In genomic region chr5:90460619-90461018, GRCm38 (mm10) we compare ENCODE assay signal across 21 mouse cellular contexts. TPM values are rescaled to one million over a fixed set of nuclear protein-coding genes. Genes with fewer than 3 reads are reported as not detected.
DNase-seq lines count a peak whose midpoint lies in the region; ATAC-seq and TF ChIP-seq lines count a peak whose summit lies in the region.
"Had no signal": no experiment of that assay in that cellular context is flagged by ENCODE, and none has a peak within 500 bp of the region (broad histone marks: within the 10 kb centered on the region; RNA-seq: fewer than 3 reads in every experiment).

Gene Alb, plus strand, starts transcription at chr5:90460897.

- no peak for DNase-seq in adrenal gland, postnatal 14 days
- DNase-seq in adrenal gland, adult (ENCODE audit: inconsistent age in 2 of 2, low spot score in 1 of 2): no peak
- peak; percentile 7 for DNase-seq in lung, postnatal 25 days (ENCODE audit: low spot score)
- no peak for DNase-seq in lung, postnatal 10 days
- DNase-seq in thymus, postnatal 36 days: no peak
- DNase-seq: cerebellum, adult 9-10 months; heart, postnatal 4 days; kidney, postnatal 4 days; thymus, postnatal 14 days had no signal

- H3K4me3 ChIP-seq in intestine, embryonic 15.5 days (replicated peaks): no peak within 1 kb of the TSS
- no peak within 1 kb of the TSS for H3K4me3 ChIP-seq in intestine, postnatal 0 days (ENCODE audit: low read depth, low read length)
- H3K4me3 ChIP-seq: midbrain, embryonic 13.5 days; myocyte had no signal

- no peaks in the 10 kb centered on the region for H3K27me3 ChIP-seq in intestine, embryonic 15.5 days (replicated peaks)
- H3K27me3 ChIP-seq in intestine, postnatal 0 days (replicated peaks; ENCODE audit: control insufficient read depth, insufficient read depth, low read length): no peaks in the 10 kb centered on the region
- H3K27me3 ChIP-seq: CH12.LX; midbrain, embryonic 13.5 days had no signal

- WGBS in intestine, embryonic 15.5 days: 84% methylated on average over 8 of the region's 8 CpGs
- 84% methylated on average over 8 of the region's 8 CpGs for WGBS in intestine, postnatal 0 days

- no peaks in the 10 kb centered on the region for H3K9me3 ChIP-seq in intestine, embryonic 15.5 days
- no peaks in the 10 kb centered on the region for H3K9me3 ChIP-seq in intestine, postnatal 0 days (ENCODE audit: control insufficient read depth)
- H3K9me3 ChIP-seq: midbrain, embryonic 13.5 days had no signal

- H3K4me2 ChIP-seq in intestine, embryonic 15.5 days (replicated peaks): no peak within 1 kb of the TSS
- H3K4me2 ChIP-seq in intestine, postnatal 0 days (replicated peaks; ENCODE audit: low read depth): no peak within 1 kb of the TSS
- H3K4me2 ChIP-seq: midbrain, embryonic 13.5 days had no signal

- no peak within 1 kb of the TSS for H3K9ac ChIP-seq in intestine, embryonic 15.5 days
- no peak within 1 kb of the TSS for H3K9ac ChIP-seq in intestine, postnatal 0 days (ENCODE audit: low read depth, low read length)
- H3K9ac ChIP-seq: midbrain, embryonic 13.5 days had no signal

- no peaks in the 10 kb centered on the region for H3K4me1 ChIP-seq in intestine, embryonic 15.5 days (replicated peaks)
- no peaks in the 10 kb centered on the region for H3K4me1 ChIP-seq in intestine, postnatal 0 days (replicated peaks; ENCODE audit: control insufficient read depth, insufficient read depth, low read length)
- H3K4me1 ChIP-seq: midbrain, embryonic 13.5 days had no signal

- ATAC-seq in intestine, embryonic 15.5 days: no peak
- no peak for ATAC-seq in intestine, postnatal 0 days
- no peak for ATAC-seq in granulocyte monocyte progenitor cell, adult 5-6 weeks (replicated peaks; ENCODE audit: poor library complexity, severe bottlenecking)
- ATAC-seq: forebrain, embryonic 16.5 days; midbrain, embryonic 13.5 days had no signal

- H3K27ac ChIP-seq in intestine, embryonic 15.5 days: no peak within 1 kb of the TSS
- no peak within 1 kb of the TSS for H3K27ac ChIP-seq in intestine, postnatal 0 days (ENCODE audit: low read depth, low read length)
- H3K27ac ChIP-seq: macrophage; midbrain, embryonic 13.5 days had no signal

- no peak for TF ChIP-seq CTCF in intestine, postnatal 0 days (IDR thresholded peaks at IDR 0.05; ENCODE audit: low read depth)

- no peaks in the 10 kb centered on the region for H3K36me3 ChIP-seq in intestine, embryonic 15.5 days
- H3K36me3 ChIP-seq in intestine, postnatal 0 days (ENCODE audit: control insufficient read depth, insufficient read depth): no peaks in the 10 kb centered on the region
- H3K36me3 ChIP-seq: midbrain, embryonic 13.5 days had no signal

RNA-seq across cellular contexts. Expression of gene Alb, which starts in this region (rescaled TPM):
- total RNA-seq in adrenal gland, postnatal 14 days (2021): 648 and 11,382 TPM in 2 replicates
- 51.4 and 80.7 TPM in 2 replicates for polyA plus RNA-seq in intestine, embryonic 15.5 days (2015; fragmentation: Nextera tagmentation; extraction: Ambion mirVana)
- polyA plus RNA-seq in intestine, postnatal 0 days (2015; fragmentation: Nextera tagmentation; extraction: Ambion mirVana): 0.99 and 1.1 TPM in 2 replicates
- not detected in 2 replicates for total RNA-seq in granulocyte monocyte progenitor cell, adult 5-6 weeks (2014; fragmentation: Nextera tagmentation)
- not detected in 2 replicates for total RNA-seq in granulocyte monocyte progenitor cell, adult 5-6 weeks (2017)
- total RNA-seq: layer of hippocampus, postnatal 25 days; left cerebral cortex, postnatal 36 days; neutrophil, adult 5-6 weeks had no signal
- polyA plus RNA-seq: macrophage; myocyte; small intestine, adult 2 months had no signal

Comparison
In these comparisons a context has a peak if more than half of its experiments do, and no peak if none do; other contexts are left out.
1. RNA of gene Alb (total RNA-seq): 648 to 11,382 TPM in adrenal gland, postnatal 14 days; not detected in granulocyte monocyte progenitor cell, adult 5-6 weeks; every median in the first group is over 100 times any median in the second.
2. RNA of gene Alb (polyA plus RNA-seq): 51.4 to 80.7 TPM in intestine, embryonic 15.5 days; 0.99 to 1.1 TPM in intestine, postnatal 0 days; every median in the first group is over 10 times any median in the second.